Mouse (Mus musculus) olfactory bulb, adult 2 months (tissue): ENCODE measurements around the gene Nxn. TPM values are rescaled to one million over a fixed set of nuclear protein-coding genes. Genes with fewer than 3 reads are reported as not detected.

Experiments used
- H3K27ac ChIP-seq: fragments of 200-500 bp; 2 replicates; pipeline ENCODE4 v1.5.1; 2012; ENCODE audit warnings: low read depth, low read length; ENCODE audit not compliant: insufficient read depth
- H3K4me1 ChIP-seq: fragments of 200-500 bp; 2 replicates; pipeline ENCODE4 v1.6.1; 2012; ENCODE audit warnings: low read length; ENCODE audit not compliant: control insufficient read depth, insufficient read depth
- H3K4me3 ChIP-seq: fragments of 200-500 bp; 2 replicates; pipeline ENCODE4 v1.5.1; 2012; ENCODE audit warnings: mild to moderate bottlenecking, low read depth, low read length, moderate library complexity; ENCODE audit not compliant: insufficient read depth
- CTCF ChIP-seq: fragments of 200-500 bp; IDR thresholded peaks from 2 replicates; pipeline ENCODE4 v1.5.1; 2012; ENCODE audit warnings: low read depth, mild to moderate bottlenecking, low read length, moderate library complexity; ENCODE audit not compliant: insufficient read depth
- POLR2A ChIP-seq: fragments of 200-500 bp; IDR thresholded peaks from 2 replicates; pipeline ENCODE4 v1.6.1; 2012; ENCODE audit warnings: mild to moderate bottlenecking, low read depth, low read length, moderate library complexity; ENCODE audit not compliant: insufficient read depth
- WGBS: fragments of 180-500 bp; shearing (Covaris S2); methylation state at CpG from one replicate; pipeline ENCODE4 v1.1.7; 2018; 5-methylcytosine and 5-hydroxymethylcytosine counted together
- polyA plus RNA-seq: library from polyadenylated mRNA; stranded (reverse); fragments of >200 nt; gene quantifications from 2 replicates; pipeline ENCODE4 v1.2.4, GENCODE M21; 2012; ENCODE audit warnings: low replicate concordance; ENCODE audit not compliant: missing spikeins, insufficient read depth, insufficient read length

The Nxn gene
- polyA plus RNA-seq, 1 experiment = not detected

- 38% methylated on average over 19 of the region's 19 CpGs for WGBS
These were observed 136.2 kb downstream of the Nxn start for GRCm38 (mm10) chr11:76262611-76263351.

GRCm38 (mm10) chr11:76261224-76261623 lies 137.7 kb downstream of the Nxn start:
- Histone ChIP-seq H3K4me1 (peaks cover 36% of the 10 kb centered on the region), H3K4me3 (no peak overlapping the region), H3K27ac (no peak overlapping the region)
- WGBS = 79% methylated on average over 12 of the region's 12 CpGs
- no peak for TF ChIP-seq POLR2A
- TF ChIP-seq CTCF = no peak

More at GRCm38 (mm10) chr11:76262611-76263351, 136.2 kb downstream of the Nxn start:
- Histone ChIP-seq H3K4me1 (peaks cover 22% of the 10 kb centered on the region), H3K4me3 (no peak overlapping the region), H3K27ac (no peak overlapping the region)
- no peak for TF ChIP-seq CTCF
- no peak for TF ChIP-seq POLR2A

GRCm38 (mm10) chr11:76260208-76261050 lies 138.5 kb downstream of the Nxn start:
- Histone ChIP-seq H3K4me3 (no peak overlapping the region), H3K27ac (no peak overlapping the region), H3K4me1 (peaks cover 39% of the 10 kb centered on the region)
- TF ChIP-seq POLR2A (no peak), CTCF (no peak)
- 65% methylated on average over 10 of the region's 10 CpGs for WGBS

- no peak overlapping the region for H3K4me3 ChIP-seq
- no peak for TF ChIP-seq POLR2A
- TF ChIP-seq CTCF = no peak
- WGBS = 78% methylated on average over 6 of the region's 6 CpGs
- H3K27ac ChIP-seq = no peak overlapping the region
- H3K4me1 ChIP-seq = peaks cover 48% of the 10 kb centered on the region
These were observed 140.4 kb downstream of the Nxn start for GRCm38 (mm10) chr11:76258511-76258910.

GRCm38 (mm10) chr11:76257386-76257785 lies 141.6 kb downstream of the Nxn start:
- TF ChIP-seq POLR2A (no peak), CTCF (no peak)
- peaks cover 44% of the 10 kb centered on the region for H3K4me1 ChIP-seq
- H3K4me3 ChIP-seq = no peak overlapping the region
- WGBS = 75% methylated on average over 4 of the region's 4 CpGs
- no peak overlapping the region for H3K27ac ChIP-seq

GRCm38 (mm10) chr11:76256129-76256528 lies 142.8 kb downstream of the Nxn start:
- Histone ChIP-seq H3K4me1 (peaks cover 44% of the 10 kb centered on the region), H3K27ac (no peak overlapping the region), H3K4me3 (no peak overlapping the region)
- 74% methylated on average over 5 of the region's 5 CpGs for WGBS
- no peak for TF ChIP-seq POLR2A
- TF ChIP-seq CTCF = no peak

- no peak overlapping the region for H3K27ac ChIP-seq
- H3K4me3 ChIP-seq = no peak overlapping the region
- TF ChIP-seq CTCF = no peak
- no peak for TF ChIP-seq POLR2A
- WGBS = 38% methylated on average over 4 of the region's 4 CpGs
- peaks cover 38% of the 10 kb centered on the region for H3K4me1 ChIP-seq
These were observed 143.4 kb downstream of the Nxn start for GRCm38 (mm10) chr11:76255431-76256001.

GRCm38 (mm10) chr11:76253918-76254264 lies 145.0 kb downstream of the Nxn start:
- WGBS = 47% methylated on average over 4 of the region's 4 CpGs
- H3K27ac ChIP-seq = no peak overlapping the region
- H3K4me1 ChIP-seq = peaks cover 31% of the 10 kb centered on the region

More at GRCm38 (mm10) chr11:76253918-76254264, 145.0 kb downstream of the Nxn start:
- no peak for TF ChIP-seq CTCF
- no peak for TF ChIP-seq POLR2A
- no peak overlapping the region for H3K4me3 ChIP-seq
